Mouse (Mus musculus) spleen, adult 2 months (tissue): Measurements from ENCODE around the gene Mpp4.

Experiments used
- CTCF ChIP-seq: fragments of 200-500 bp; IDR thresholded peaks from 2 replicates; pipeline ENCODE4 v1.5.1; 2011; ENCODE audit warnings: mild to moderate bottlenecking, inconsistent platforms; ENCODE audit not compliant: insufficient read depth, insufficient read length, insufficient replicate concordance; ENCODE audit errors: extremely low read depth
- POLR2A ChIP-seq: fragments of 200-500 bp; IDR thresholded peaks from 2 replicates; pipeline ENCODE4 v1.6.1; 2011; ENCODE audit warnings: low read depth, low read length, inconsistent platforms

DNA sequence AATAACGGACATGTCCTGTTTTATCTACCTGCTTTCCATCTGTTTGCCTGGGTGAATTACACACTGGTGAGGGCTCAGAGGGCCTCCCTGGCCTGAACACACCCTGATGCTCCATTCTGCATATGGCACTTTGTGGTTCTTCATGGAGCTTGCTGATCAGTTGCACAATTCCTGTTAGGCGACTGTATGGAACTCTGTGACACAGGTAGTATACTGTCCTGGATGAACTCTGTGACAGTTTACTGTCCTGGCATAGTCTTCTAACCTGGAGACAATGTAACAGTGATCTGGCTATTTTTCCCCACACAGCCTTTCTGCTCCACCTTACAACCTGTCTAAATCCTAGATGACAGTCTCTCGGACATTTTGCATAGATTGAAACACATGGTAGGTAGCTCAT is 4.1 kb downstream of the Mpp4 start:
- TF ChIP-seq CTCF (no peak), POLR2A (no peak)
